Mouse (Mus musculus): Measurements from ENCODE around the gene Smagp.

Smagp gene

DNA sequence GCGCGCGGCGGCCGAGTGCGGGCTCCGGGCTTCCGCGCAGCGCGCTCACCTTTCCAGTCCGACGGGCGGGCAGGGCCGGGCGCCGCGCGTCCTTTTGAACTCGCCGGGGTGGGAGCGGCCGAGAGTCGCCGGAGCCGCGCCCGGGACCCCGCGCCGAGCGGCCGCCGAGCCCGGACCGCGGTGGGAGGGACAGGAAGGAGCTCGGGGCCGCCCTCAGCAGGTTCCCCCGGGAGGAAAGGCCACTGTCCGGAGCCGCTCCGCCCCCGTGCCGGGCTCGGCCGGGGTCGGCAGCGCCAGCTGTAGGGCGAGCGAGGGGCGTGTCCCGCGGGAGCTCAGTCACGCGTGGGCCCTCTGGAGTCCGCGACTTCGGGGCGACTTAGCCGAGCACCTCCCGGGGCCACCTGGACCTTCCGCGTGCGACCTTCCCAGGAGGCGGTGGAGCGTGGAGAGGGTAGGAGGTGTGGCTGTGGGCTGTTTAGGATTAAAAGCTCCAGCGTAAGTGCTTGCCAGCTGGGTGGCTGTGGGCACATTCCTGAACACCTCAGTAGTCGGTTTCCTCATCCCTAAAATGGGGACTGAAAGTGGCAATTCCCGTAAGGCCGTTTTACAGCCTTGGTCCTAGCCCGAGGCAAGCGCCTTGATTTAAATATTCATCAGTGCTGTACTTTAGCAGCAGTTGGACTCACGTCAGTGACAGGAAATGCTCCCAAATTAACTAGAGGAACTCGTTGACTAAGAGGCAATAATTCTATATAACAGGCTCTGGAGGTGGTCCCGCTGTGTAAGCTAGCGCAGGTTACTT is at the start of gene Smagp:
Gene Smagp, minus strand, starts transcription at position 241 of the 802 bp plus-strand sequence.
- no peak for DNase-seq (ENCODE audit: low spot score)

- peak; percentile 55 for DNase-seq (ENCODE audit: low spot score)
Measured at GRCm38 (mm10) chr15:100686434-100686833, 49.7 kb upstream of the Smagp start.

DNA sequence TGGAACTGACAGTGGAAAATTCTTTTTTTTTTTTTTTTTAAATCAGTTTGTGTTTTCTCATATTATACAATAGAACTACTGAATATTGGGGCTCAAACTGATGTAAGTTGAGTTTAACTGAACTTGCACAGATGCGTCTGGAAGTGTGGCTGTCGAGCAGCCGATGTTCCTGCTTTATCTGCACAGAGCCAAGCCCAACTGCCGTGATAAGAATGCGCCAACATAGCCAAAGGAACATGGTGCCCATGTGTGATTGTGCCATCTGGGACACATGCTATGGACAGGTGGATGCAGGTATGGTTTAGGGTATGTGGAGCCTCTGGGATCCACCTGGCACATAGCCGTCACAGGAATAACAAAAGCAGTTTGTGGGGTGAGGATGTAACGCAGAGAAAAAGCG is 49.1 kb upstream of the Smagp start:
- DNase-seq (ENCODE audit: low spot score) = no peak

- no peak for DNase-seq (ENCODE audit: low spot score)
Measured at GRCm38 (mm10) chr15:100685255-100685654, 48.5 kb upstream of the Smagp start.

GRCm38 (mm10) chr15:100684450-100684849 is 47.7 kb upstream of the Smagp start:
- no peak for DNase-seq (ENCODE audit: low spot score)

GRCm38 (mm10) chr15:100683041-100683440 is 46.3 kb upstream of the Smagp start:
- DNase-seq (ENCODE audit: low spot score) = peak; percentile 97

DNA sequence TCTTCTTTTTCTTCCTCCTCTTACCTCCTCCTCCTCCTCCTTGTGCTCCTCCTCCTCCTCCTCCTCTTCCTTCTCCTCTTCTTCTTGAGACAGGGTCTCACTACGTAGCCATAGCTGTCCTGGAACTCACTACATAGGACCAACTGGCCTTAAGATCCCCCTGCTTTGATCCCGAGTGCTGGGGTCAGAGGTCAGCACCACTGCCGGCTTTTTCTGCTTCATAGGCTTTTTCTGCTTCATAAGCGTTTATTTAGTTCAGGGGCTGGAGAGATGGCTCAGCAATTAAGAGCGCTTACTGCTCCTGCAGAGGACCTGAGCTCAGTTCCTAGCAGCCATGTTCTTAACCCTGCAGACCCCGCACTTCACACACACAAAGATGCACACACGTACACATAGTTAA is 45.0 kb upstream of the Smagp start:
- DNase-seq (ENCODE audit: low spot score) = no peak

DNA sequence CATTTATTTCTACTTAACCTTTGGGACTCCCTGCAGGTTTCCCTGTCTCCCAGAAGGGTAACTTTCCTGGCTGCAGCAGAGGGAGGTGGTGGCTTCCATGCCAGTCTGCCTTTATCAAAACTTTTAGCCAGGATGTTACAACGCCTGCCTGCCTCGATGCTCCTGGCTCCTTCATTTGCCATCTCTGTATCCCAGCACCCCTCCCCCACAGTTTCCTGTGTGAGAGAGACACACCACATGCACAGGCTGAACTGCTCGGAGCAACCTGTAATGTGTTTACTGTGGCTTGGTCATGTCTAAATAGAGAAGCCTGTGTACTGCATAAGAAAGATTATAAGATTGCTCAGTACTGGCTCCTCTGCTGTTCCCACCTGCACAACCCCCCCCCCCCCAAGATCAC is 43.6 kb upstream of the Smagp start:
- DNase-seq (ENCODE audit: low spot score) = no peak

DNA sequence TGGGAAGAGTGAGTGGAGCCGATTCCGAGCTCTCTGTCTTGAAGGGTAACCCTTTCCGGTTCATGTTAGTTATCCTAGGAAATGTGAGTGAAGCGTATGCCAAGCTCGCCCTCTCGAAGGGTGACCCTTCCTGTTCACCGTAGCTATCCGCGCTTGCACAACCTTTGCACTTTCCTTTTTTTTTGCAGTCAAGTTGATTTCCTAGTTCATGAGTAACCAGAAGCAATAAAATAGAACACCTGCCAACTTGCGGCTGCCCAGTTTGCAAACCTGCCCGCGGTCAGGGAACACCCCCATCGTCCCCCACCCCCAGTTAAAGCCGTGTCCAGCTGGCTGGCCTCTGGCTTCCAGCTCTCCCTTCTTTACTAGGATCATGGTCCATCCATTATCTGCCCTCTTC is 42.3 kb upstream of the Smagp start:
- DNase-seq (ENCODE audit: low spot score) = no peak

DNA sequence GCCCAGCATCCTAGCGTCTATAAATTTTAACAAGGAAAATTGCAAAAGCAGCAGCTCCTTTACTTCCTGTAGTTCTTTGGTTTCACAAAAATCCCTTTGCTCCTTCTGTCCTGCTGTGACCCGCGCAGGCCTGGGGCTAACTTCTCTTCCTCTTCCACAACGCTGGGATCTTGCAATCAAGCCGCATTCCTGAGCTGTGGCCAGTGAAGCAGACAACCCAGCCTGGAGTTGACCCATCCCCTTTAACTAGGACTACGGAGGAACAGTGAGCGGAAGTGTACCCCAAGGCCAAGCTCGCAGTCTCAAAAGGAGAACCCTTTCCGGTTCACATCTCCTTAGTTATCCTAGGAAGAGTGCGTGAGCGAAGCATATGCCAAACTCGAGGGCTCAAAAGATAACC is 41.8 kb upstream of the Smagp start:
- DNase-seq (ENCODE audit: low spot score) = no peak

DNA sequence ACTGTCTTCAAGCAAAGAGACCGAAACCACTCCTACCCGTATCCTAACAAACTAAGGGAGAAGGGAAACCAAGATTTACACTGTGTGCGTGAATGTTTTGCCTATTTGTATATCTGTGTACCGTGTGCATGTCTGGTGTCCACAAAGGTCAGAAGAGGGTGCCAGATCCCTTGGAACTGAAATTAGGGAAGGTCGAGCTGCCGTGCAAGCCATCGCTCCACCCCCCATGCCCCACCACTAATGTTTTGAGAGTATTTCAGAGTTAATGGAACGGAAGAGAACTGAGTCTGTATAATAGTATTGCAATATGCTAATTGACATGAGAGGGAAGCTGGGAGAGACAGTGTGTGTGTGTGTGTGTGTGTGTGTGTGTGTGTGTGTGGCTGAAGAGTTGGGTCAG is 40.9 kb upstream of the Smagp start:
- no peak for DNase-seq (ENCODE audit: low spot score)

DNA sequence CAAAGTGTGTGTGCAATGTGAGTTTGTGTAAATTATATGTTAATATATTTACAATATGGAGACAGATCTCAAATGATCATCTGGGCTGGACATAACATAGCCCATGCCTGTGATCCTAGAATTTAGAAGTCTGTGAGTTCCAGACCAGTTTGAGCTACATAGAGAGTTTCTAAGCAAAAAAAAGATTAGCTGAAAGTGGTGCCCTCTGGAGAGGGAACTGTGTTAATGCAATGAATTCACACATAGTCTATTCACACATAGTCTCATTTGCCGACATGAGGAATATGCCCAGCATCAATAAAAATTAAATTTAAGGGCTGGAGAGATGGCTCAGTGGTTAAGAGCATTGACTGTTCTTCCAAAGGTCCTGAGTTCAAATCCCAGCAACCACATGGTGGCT is 39.8 kb upstream of the Smagp start:
- DNase-seq (ENCODE audit: low spot score) = no peak

- no peak for DNase-seq (ENCODE audit: low spot score)
Measured at GRCm38 (mm10) chr15:100675486-100675885, 38.7 kb upstream of the Smagp start.

GRCm38 (mm10) chr15:100674566-100674965 is 37.8 kb upstream of the Smagp start:
- no peak for DNase-seq (ENCODE audit: low spot score)

DNA sequence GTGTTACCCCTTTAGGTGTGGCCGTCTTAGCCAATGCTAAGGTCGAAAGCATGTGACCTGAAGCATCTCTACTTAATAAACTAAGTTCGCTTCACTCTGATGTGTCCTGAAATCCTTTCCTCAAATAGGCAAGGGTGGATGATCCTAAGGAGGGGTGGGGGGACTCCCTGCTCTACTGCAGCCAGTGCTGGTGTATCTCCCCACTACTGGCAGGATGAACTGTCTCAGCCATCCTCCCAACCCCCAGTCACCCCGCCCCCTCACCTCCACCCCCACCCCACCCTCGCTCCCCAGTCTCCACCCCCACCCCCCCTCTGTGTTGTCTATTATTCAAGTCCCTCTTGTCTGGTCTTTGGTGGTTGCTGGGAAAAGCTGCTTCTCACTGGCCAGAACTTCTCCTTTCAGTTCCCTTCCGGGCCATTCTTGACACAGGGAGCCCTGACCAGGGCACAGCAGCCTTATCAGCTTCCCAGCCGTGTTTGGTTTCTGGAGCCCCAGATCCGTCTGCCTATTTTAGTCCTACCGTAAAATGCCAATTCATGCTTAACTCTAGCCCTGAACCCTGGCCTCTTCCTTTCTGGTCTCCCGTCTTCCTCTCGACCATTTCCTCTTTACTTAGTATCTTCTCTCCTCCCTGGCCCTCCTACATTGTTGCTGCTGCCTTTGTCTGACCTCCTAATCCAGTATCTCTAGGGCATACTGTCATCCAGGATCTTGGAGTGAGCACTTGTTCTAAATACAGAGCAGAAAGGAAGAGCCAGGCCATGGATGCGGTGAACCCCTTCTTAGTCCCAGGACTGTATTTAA is 37.0 kb upstream of the Smagp start:
- no peak for DNase-seq (ENCODE audit: low spot score)

- DNase-seq (ENCODE audit: low spot score) = no peak
Measured at GRCm38 (mm10) chr15:100670833-100671232, 34.1 kb upstream of the Smagp start.

DNA sequence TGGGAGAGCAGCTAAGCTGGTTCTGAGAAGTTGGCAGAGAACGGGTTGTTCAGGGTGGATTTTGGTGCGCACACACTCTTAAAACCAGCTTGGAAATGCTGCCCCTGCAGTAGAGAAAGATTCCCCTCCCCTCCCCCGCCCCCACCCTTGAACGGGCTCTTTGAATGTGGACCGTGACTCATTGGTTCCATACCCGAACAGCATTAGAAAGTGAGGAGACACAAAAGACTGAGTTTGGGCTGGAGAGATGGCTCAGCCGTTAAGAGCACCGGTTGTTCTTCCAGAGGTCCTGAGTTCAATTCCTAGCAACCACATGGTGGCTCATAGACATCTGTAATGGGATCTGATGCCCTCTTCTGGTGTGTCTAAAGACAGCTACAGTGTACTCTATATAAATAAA is 33.3 kb upstream of the Smagp start:
- no peak for DNase-seq (ENCODE audit: low spot score)

DNA sequence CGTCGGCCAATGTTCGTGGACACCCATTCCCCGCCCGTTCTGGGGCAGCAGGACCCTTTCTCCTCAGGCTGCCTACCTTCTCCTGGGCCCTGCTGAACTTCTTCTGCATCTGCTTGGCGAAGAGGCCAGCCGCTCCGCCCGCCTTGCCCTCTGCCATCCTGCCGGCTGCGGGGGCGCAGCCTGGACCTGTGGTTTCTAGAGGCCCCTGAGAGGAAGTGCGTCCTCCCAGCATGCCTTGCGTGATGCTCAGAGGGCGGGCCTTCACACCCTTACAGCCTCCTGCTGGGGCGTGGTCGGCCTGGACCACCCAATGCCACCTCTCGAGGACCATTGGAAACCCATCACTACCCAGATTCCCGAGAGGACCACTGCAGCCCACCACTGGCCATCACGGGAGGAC is 32.6 kb upstream of the Smagp start, which contains the start of gene Bin2:
Gene Bin2, minus strand, starts transcription at position 217 of the 400 bp plus-strand sequence.
- no peak for DNase-seq (ENCODE audit: low spot score)

DNA sequence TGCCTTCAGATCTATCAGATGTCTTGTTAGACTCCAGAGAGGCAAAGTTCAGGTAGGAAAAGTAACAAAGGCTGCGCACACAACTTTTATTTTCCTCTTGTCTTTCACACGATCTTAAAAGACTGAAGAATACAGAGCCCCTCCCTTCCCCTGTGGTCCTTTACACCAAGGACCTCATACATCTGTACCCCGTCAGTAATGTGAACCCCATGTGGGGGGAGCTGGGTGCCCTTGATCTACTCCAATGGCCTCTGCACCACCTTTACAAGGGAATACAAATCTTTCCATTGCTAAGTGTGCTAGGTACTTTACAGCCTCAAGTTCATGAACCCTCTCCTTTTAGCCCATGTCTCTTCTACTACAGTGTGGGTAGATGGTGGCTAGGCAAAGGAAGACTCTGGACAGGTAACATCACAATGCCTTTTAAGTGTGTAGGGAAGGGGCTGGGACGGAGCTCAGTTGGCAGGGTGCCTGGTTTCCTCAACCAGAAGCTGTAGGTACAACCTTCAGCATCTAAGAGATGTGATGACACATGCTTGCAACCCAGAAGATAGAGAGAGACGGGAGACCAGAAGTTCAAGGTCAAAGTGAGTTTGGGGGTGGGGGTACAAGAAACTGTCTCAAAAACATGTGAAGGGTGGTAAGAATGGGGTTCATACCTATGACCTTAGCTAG is 31.3 kb upstream of the Smagp start:
- no peak for DNase-seq (ENCODE audit: low spot score)

DNA sequence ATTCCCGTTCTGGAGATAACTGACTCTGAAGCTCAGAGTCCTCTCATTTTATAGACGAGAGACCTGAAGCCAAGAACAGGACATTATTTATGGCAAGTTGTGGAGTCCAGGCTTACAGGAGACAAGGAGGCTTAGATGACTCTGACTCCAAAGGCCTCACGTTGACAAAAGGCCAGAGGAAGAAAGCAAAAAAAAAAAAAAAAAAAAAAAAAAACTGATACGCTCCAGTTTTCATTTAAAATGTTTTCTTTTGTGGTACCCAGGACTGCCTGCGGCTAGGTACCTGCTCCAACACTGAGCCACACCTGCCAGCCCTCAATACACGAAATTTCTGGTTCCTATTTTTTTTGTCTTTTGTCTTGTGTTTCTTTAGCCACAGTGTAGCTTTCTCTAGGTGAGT is 30.7 kb upstream of the Smagp start:
- no peak for DNase-seq (ENCODE audit: low spot score)

DNA sequence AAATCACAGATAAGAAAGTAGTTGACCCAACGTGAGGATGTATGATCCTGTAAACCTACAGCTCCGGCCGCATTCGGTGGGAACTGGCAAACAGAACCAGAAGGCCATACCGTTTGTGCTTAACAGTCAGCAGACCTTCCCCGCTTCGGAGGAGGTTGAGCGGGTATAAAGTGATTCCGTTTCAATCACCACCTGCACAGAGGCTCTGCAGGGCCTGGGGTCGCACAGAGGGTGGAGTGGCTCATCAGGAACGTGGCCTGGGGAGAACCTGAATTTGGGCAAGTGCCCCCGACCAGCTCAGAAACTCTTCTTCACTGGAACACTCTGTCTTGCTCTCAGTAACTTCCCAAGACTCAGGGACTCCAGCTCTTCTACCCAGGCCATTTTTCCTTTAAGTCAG is 30.1 kb upstream of the Smagp start:
- DNase-seq (ENCODE audit: low spot score) = no peak

GRCm38 (mm10) chr15:100666219-100666696 is 29.5 kb upstream of the Smagp start:
- no peak for DNase-seq (ENCODE audit: low spot score)

Measured in MN1 (cell line).